Mouse (Mus musculus) lung, adult 2 months (tissue): ENCODE data around the gene Tbx6. TPM values are rescaled to one million over a fixed set of nuclear protein-coding genes. Genes with fewer than 3 reads are reported as not detected.

Source experiments
- DNase-seq: peaks from one replicate; pipeline ENCODE4 v3.0.0; 2022
- H3K4me1 ChIP-seq: fragments of 200-500 bp; 2 replicates; pipeline ENCODE4 v1.6.1; 2011; ENCODE audit warnings: low read length; ENCODE audit not compliant: control insufficient read depth, insufficient read depth
- H3K4me3 ChIP-seq: fragments of 200-500 bp; replicated peaks from 2 replicates; pipeline ENCODE3; 2011; ENCODE audit warnings: low read depth, mild to moderate bottlenecking, control low read depth, low read length; ENCODE audit errors: extremely low read depth
- CTCF ChIP-seq: fragments of 200-500 bp; IDR thresholded peaks from 2 replicates; pipeline ENCODE4 v1.5.1; 2011; ENCODE audit warnings: mild to moderate bottlenecking, low read length, control low read depth; ENCODE audit not compliant: insufficient read depth
- POLR2A ChIP-seq: fragments of 200-500 bp; IDR thresholded peaks from 2 replicates; pipeline ENCODE4 v1.6.1; 2011; ENCODE audit warnings: low read depth, mild to moderate bottlenecking, control low read depth, low read length, borderline replicate concordance; ENCODE audit errors: extremely low read depth
- WGBS: fragments of 180-500 bp; shearing (Covaris S2); methylation state at CpG from one replicate; pipeline ENCODE4 v1.1.7; 2018; 5-methylcytosine and 5-hydroxymethylcytosine counted together
- polyA plus RNA-seq: library from polyadenylated mRNA; depleted of rRNA; stranded (reverse); fragments of >200 nt; gene quantifications from 2 replicates; pipeline ENCODE4 v1.2.3, GENCODE M21; 2012

Tbx6 gene
- polyA plus RNA-seq, 1 experiment: 9.5 TPM

DNA sequence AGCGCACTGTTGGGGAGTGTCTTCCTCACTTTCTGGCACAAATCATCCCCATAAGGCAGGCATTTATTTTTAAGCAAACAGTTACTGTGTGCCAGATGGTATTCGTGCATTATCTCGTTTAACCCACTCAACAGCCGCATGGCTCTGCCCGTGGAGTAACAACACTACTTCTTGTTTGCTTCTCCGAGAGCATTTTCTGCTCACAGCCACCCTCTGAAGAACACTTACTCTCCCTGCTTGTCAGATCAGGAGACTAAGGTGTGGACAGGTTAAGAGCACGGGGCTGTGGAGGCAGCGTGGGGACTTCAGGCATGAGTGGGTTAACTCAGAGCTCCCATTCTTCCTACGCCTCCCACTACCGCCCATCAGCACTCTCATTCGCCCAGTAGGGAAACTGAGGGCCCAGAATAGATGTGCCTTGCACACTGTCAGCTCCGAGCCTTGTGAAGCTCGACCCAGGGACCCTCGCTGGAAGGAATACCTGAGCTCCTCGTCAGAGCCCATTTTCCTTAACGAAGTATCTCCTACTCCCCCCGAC lies 18.7 kb upstream of the Tbx6 start:
- WGBS: 41% methylated on average over 17 of the region's 17 CpGs
- no peak for TF ChIP-seq POLR2A
- no peak for TF ChIP-seq CTCF
- DNase-seq: no peak

DNA sequence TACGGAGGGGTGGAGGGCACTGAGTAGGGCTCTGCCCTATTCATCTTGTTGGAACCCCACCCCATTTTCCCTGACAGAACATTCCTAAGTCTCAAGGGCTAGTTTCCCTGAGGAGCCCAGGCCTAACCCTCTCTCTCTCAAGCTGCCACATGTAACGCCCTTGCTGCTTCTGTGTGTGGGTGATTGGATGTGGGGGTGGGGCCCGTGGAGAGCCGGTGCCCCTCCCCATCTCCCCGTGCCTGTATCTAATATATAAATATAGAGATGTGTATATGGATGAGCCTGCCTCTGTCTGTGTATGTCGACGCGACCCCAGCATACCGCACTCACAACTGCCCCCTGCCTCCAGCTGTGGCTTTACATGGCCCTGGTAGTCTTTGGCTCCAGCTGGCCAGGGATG lies 15.7 kb upstream of the Tbx6 start:
- Histone ChIP-seq H3K4me1 (peaks cover 22% of the 10 kb centered on the region), H3K4me3 (no peak overlapping the region)
- WGBS: 66% methylated on average over 9 of the region's 9 CpGs
- no peak for DNase-seq
- TF ChIP-seq POLR2A: no peak
- TF ChIP-seq CTCF: no peak

More for the DNA sequence above, 18.7 kb upstream of the Tbx6 start:
- peaks cover 22% of the 10 kb centered on the region for H3K4me1 ChIP-seq
- H3K4me3 ChIP-seq: no peak overlapping the region

DNA sequence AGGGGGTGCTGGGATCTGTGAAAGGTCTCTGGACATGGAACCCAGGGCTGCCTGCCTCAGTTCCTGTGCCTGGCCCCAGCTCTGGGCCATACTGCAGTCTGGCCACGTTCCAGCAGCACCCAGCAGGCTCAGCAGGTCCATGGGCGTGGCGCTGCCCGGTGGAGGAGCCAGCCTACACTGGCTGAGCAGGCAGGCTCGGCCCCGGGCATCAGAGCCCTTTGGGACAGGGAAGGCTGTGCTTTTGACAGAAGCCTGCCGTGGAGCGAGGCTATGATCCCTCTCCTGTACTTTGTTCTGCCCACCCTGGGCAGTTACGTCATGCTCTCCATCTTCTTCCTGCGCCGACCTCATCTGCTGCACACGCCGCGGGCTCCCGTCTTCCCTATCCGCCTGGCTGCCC lies 15.1 kb upstream of the Tbx6 start, which contains the start of gene Gdpd3:
TSS of gene Gdpd3 (plus strand) at position 134 of the 400 bp plus-strand sequence.
- no peak for TF ChIP-seq POLR2A
- no peak for TF ChIP-seq CTCF
- Histone ChIP-seq H3K4me3 (no peak within 1 kb of the TSS), H3K4me1 (peaks cover 16% of the 10 kb centered on the region)
- WGBS: 77% methylated on average over 16 of the region's 16 CpGs
- no peak for DNase-seq

DNA sequence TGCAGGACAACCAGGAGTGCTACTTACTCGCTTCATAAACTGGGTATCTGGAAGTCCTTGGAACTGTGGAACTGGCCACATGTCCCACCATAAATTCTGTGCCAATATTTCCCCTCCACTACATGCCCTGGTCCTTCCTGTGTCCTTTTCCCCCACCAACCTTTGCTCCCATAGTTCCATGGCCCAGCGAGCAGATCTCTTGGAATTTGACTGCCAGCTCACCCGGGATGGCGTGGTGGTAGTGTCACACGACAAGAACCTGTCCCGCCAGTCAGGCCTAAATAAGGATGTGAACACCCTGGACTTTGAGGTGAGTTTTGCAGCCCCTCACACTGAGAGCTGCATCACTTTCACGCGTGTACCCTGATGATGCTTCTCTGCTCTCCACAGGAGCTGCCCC lies 14.3 kb upstream of the Tbx6 start:
- WGBS: 83% methylated on average over 8 of the region's 8 CpGs
- DNase-seq: no peak
- TF ChIP-seq POLR2A (no peak), CTCF (no peak)
- Histone ChIP-seq H3K4me3 (no peak overlapping the region), H3K4me1 (peaks cover 13% of the 10 kb centered on the region; the same call in 1 of the 2 replicates)

GRCm38 (mm10) chr7:126770784-126771183 lies 10.5 kb upstream of the Tbx6 start:
- WGBS: 67% methylated on average over 12 of the region's 12 CpGs
- no peak overlapping the region for H3K4me3 ChIP-seq
- no peak for DNase-seq

DNA sequence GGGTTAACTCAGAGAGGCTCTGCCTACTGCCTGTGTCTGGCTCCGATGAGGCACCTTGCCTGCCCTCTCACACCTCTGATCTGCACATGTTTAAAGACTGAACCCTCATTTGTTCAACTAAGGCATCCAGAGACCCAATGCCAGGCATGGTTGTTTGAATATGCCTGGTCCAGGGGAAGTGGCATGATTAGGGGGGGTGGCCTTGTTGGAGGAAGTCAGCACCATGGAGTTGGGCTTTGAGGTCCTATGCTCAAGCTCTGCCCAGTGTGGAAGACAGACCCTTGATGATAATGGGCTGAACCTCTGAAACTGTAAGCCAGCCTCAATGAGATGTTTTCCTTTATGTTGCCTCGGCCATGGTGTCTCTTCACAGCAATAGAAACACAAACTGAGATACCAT lies 7.9 kb upstream of the Tbx6 start:
- WGBS: 71% methylated on average over 2 of the region's 2 CpGs
- no peak overlapping the region for H3K4me3 ChIP-seq
- peaks cover 21% of the 10 kb centered on the region for H3K4me1 ChIP-seq
- TF ChIP-seq POLR2A: no peak
- TF ChIP-seq CTCF: no peak
- no peak for DNase-seq

More at GRCm38 (mm10) chr7:126770784-126771183, 10.5 kb upstream of the Tbx6 start:
- TF ChIP-seq CTCF: no peak
- no peak for TF ChIP-seq POLR2A
- peaks cover 14% of the 10 kb centered on the region for H3K4me1 ChIP-seq

GRCm38 (mm10) chr7:126774463-126774862 lies 6.8 kb upstream of the Tbx6 start:
- H3K4me3 ChIP-seq: no peak overlapping the region
- DNase-seq: no peak
- no peak for TF ChIP-seq CTCF
- no peak for TF ChIP-seq POLR2A
- peaks cover 29% of the 10 kb centered on the region for H3K4me1 ChIP-seq
- WGBS: 35% methylated on average over 2 of the region's 2 CpGs

GRCm38 (mm10) chr7:126775185-126775977 lies 5.9 kb upstream of the Tbx6 start:
- peak; percentile 41 for DNase-seq
- Histone ChIP-seq H3K4me1 (peaks cover 33% of the 10 kb centered on the region), H3K4me3 (no peak overlapping the region)
- 56% methylated on average over 10 of the region's 10 CpGs for WGBS
- TF ChIP-seq CTCF: peak; percentile 40; the same call in 1 of the 2 replicates
- TF ChIP-seq POLR2A: no peak

DNA sequence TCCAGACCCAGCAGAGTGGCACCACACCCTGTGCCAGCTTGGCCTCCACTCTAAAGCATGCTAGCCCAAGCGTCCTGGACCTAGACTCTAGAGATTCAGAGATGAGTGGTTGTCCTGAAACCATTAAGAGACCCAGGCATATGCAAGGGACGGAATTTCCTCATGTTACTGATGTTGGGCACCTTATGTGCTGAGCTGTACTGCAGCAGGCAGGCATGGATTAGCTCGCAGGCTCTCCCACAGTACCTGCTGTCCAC lies 5.4 kb upstream of the Tbx6 start:
- TF ChIP-seq CTCF: no peak
- no peak for TF ChIP-seq POLR2A
- Histone ChIP-seq H3K4me3 (no peak overlapping the region), H3K4me1 (peaks cover 34% of the 10 kb centered on the region)
- 56% methylated on average over 3 of the region's 3 CpGs for WGBS
- DNase-seq: no peak

DNA sequence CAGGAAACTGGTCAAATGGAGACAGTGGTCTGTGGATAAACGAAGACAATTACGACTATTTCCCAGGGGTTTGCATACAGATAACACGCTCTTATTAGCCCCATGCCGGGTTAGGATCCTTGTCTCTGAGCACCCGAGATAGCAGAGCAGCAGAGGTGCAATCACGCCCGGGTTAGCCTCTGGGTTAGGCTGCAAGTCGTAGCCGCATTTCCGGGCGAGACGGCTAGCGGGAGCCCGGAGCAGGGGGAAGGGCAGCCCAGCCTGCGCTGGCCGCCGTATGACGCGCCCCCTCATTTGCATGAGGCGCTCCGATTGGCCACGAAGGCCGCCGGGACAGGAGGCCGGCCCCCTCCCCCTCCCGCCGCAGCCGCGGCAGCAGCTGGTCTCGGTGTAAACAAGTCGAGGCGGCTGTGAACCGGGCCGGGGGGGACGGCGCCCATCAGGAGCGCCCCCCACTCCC lies 4.7 kb upstream of the Tbx6 start, which contains the start of gene Ypel3:
TSS of gene Ypel3 (plus strand) at position 358 of the 460 bp plus-strand sequence.
- H3K4me3 ChIP-seq: peak within 1 kb of the TSS; percentile 92
- DNase-seq: peak; percentile 91
- WGBS: under 1% methylated on average over 35 of the region's 37 CpGs
- TF ChIP-seq CTCF (no peak), POLR2A (peak; percentile 60; the same call in 1 of the 2 replicates)
- H3K4me1 ChIP-seq: peaks cover 34% of the 10 kb centered on the region
